Mouse (Mus musculus): ENCODE measurements at regions not wholly inside any gene's neighbourhood (a gene's known extent, or its start where the extent isn't known, plus 50 kb on each side); places are given as distances from the start of the nearest gene placed in this dataset.

GRCm38 (mm10) chr3:143542811-143543210, 661.0 kb upstream of the Pkn2 start:
- TF ChIP-seq CTCF (IDR thresholded peaks at IDR 0.05; ENCODE audit: low read depth) (no peak), EP300 (optimal IDR thresholded peaks at IDR 0.05) (no peak)
